Mouse (Mus musculus): ENCODE measurements at regions not wholly inside any gene's neighbourhood (a gene's known extent, or its start where the extent isn't known, plus 50 kb on each side); places are given as distances from the start of the nearest gene placed in this dataset.

DNA sequence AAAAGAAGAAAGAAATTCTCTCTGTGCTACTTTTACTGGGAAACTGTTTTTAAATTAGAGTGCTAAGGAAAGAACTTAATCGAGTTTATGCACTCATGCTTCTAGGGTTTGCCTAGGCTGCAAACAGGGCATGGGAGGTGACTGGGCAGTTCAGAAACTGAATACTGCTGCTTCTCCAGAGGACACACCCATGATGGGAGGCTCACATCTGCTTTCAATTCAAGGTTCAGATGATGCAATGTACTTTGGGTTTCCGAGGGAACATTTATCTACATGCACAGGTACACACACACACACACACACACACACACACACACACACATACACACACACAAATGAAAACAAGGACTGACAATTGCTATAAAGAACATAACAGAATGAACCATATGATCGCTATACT, 417.4 kb downstream of the Htr7 start:
- no peak for ATAC-seq
- no peak overlapping the region for H3K9ac ChIP-seq (replicated peaks; ENCODE audit: low read depth)
- WGBS = 62% methylated on average over 3 of the region's 3 CpGs
- no peaks in the 10 kb centered on the region for H3K9me3 ChIP-seq (ENCODE audit: low read length)
- H3K4me3 ChIP-seq (ENCODE audit: low read depth, low read length) = no peak overlapping the region
- no peak for DNase-seq (ENCODE audit: low spot score)
- no peaks in the 10 kb centered on the region for H3K27me3 ChIP-seq (replicated peaks; ENCODE audit: insufficient read depth, low read length)
- no peak overlapping the region for H3K27ac ChIP-seq (ENCODE audit: low read length)
- H3K4me1 ChIP-seq (ENCODE audit: insufficient read depth, low read depth, low read length) = no peaks in the 10 kb centered on the region
- no peak overlapping the region for H3K4me2 ChIP-seq (replicated peaks; ENCODE audit: low read depth, low read length)
- TF ChIP-seq CTCF (IDR thresholded peaks at IDR 0.05) = no peak
- TF ChIP-seq EP300 (IDR thresholded peaks at IDR 0.05) = no peak
- H3K36me3 ChIP-seq (ENCODE audit: insufficient read depth, low read length) = no peaks in the 10 kb centered on the region

DNA sequence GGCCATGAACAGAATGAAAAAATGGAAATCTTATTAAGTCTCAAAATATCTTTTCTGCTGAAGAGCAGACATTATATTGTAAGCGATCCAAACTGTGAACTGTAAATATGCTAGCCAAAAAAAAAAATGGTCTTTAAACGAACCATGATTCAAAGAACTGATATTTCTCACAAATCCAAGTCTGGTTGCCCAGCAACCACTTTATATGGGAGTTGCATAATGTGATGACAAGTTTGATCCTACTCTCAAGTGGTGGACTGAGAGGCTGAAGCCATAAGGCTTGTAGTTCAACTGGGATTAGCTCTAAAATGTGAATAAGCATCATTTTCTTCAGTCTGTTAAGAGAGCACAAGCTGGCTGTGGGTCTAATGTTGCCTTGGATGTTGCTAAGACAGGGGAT, 435.5 kb downstream of the Htr7 start:
- H3K36me3 ChIP-seq (ENCODE audit: insufficient read depth, low read length) = no peaks in the 10 kb centered on the region
- no peak overlapping the region for H3K9ac ChIP-seq (replicated peaks; ENCODE audit: low read depth)
- ATAC-seq (no peak), DNase-seq (ENCODE audit: low spot score) (no peak)
- WGBS = 44% methylated on average over 2 of the region's 2 CpGs
- H3K4me2 ChIP-seq (replicated peaks; ENCODE audit: low read depth, low read length) = no peak overlapping the region
- H3K4me3 ChIP-seq (ENCODE audit: low read depth, low read length) = no peak overlapping the region
- no peak for TF ChIP-seq CTCF (IDR thresholded peaks at IDR 0.05)
- no peak for TF ChIP-seq EP300 (IDR thresholded peaks at IDR 0.05)
- no peaks in the 10 kb centered on the region for H3K4me1 ChIP-seq (ENCODE audit: insufficient read depth, low read depth, low read length)
- no peaks in the 10 kb centered on the region for H3K27me3 ChIP-seq (replicated peaks; ENCODE audit: insufficient read depth, low read length)
- H3K27ac ChIP-seq (ENCODE audit: low read length) = no peak overlapping the region
- H3K9me3 ChIP-seq (ENCODE audit: low read length) = no peaks in the 10 kb centered on the region

DNA sequence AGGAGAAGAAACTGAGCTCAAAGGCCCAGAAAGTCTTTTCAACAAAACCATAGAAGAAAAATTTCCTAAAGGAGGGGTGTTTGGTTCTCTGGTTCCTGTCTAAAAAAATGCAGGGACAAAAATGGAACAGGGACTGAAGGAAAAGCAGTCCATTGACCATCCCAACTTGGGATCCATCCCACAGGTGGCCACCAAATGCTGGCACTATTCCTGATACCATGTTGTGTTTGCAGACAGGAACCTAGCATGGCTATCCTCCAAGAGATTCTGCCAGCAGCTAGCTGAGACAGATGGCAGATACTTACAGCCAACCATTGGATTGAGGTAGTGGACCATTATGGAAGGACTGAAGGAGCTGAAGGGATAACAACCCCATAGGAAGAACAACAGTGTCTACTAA, 461.9 kb downstream of the Htr7 start:
- H3K4me2 ChIP-seq (replicated peaks; ENCODE audit: low read depth, low read length) = no peak overlapping the region
- no peaks in the 10 kb centered on the region for H3K9me3 ChIP-seq (ENCODE audit: low read length)
- H3K9ac ChIP-seq (replicated peaks; ENCODE audit: low read depth) = no peak overlapping the region
- no peaks in the 10 kb centered on the region for H3K27me3 ChIP-seq (replicated peaks; ENCODE audit: insufficient read depth, low read length)
- H3K36me3 ChIP-seq (ENCODE audit: insufficient read depth, low read length) = no peaks in the 10 kb centered on the region
- no peak overlapping the region for H3K4me3 ChIP-seq (ENCODE audit: low read depth, low read length)
- no peak overlapping the region for H3K27ac ChIP-seq (ENCODE audit: low read length)
- DNase-seq (ENCODE audit: low spot score) = no peak
- TF ChIP-seq CTCF (IDR thresholded peaks at IDR 0.05) = no peak
- no peak for TF ChIP-seq EP300 (IDR thresholded peaks at IDR 0.05)
- no peak for ATAC-seq
- no peaks in the 10 kb centered on the region for H3K4me1 ChIP-seq (ENCODE audit: insufficient read depth, low read depth, low read length)

DNA sequence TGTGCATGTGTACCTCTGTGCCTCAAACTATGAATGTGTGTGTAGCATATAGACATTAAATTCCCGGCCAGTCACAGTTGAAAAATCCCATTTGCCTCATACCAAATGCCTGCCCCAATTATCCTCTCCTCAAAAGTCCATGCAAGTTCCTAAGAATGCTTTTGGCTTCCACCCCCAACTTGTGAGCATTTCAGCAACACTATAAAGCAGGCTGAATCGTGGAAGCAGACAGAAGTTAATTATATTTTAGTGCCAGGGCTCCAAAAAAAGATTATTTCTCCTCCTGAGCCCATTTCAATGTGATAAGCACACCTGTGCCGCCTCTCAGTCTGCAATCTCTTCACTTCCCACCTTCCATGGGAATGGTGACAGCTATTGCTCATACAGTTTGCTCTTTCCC, 481.3 kb downstream of the Htr7 start:
- Histone ChIP-seq H3K27ac (ENCODE audit: low read length) (no peak overlapping the region), H3K36me3 (ENCODE audit: insufficient read depth, low read length) (no peaks in the 10 kb centered on the region), H3K9ac (replicated peaks; ENCODE audit: low read depth) (no peak overlapping the region), H3K27me3 (replicated peaks; ENCODE audit: insufficient read depth, low read length) (no peaks in the 10 kb centered on the region), H3K4me2 (replicated peaks; ENCODE audit: low read depth, low read length) (no peak overlapping the region), H3K4me1 (ENCODE audit: insufficient read depth, low read depth, low read length) (no peaks in the 10 kb centered on the region), H3K9me3 (ENCODE audit: low read length) (no peaks in the 10 kb centered on the region), H3K4me3 (ENCODE audit: low read depth, low read length) (no peak overlapping the region)
- WGBS = 51% methylated on average over 3 of the region's 3 CpGs
- ATAC-seq (no peak), DNase-seq (ENCODE audit: low spot score) (no peak)
- TF ChIP-seq EP300 (IDR thresholded peaks at IDR 0.05) = no peak
- TF ChIP-seq CTCF (IDR thresholded peaks at IDR 0.05) = no peak

DNA sequence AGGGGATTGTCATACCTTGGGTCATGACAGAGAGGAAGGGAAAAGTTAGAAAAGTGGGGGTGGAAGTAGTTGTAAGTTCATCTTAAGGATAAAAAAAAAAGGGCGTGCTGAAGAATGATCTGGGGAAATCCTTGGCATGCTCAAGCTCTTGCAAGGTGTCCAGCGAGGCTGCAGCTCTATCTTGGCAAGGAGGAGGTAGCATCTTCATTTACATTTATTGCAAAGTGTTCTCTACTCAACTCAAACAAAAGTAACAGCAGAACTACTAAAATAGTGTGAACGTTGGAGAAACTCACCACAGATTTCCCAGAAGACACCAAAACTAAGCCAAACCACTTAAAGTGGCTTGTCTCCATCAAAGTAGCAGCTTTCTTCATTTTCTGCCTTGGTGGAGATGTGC, 507.9 kb downstream of the Htr7 start:
- TF ChIP-seq EP300 (IDR thresholded peaks at IDR 0.05) (no peak), CTCF (IDR thresholded peaks at IDR 0.05) (no peak)
- no peaks in the 10 kb centered on the region for H3K36me3 ChIP-seq (ENCODE audit: insufficient read depth, low read length)
- 68% methylated on average over 3 of the region's 3 CpGs for WGBS
- H3K27ac ChIP-seq (ENCODE audit: low read length) = no peak overlapping the region
- no peaks in the 10 kb centered on the region for H3K4me1 ChIP-seq (ENCODE audit: insufficient read depth, low read depth, low read length)
- no peak for DNase-seq (ENCODE audit: low spot score)
- H3K4me2 ChIP-seq (replicated peaks; ENCODE audit: low read depth, low read length) = no peak overlapping the region
- no peaks in the 10 kb centered on the region for H3K9me3 ChIP-seq (ENCODE audit: low read length)
- no peak overlapping the region for H3K4me3 ChIP-seq (ENCODE audit: low read depth, low read length)
- no peaks in the 10 kb centered on the region for H3K27me3 ChIP-seq (replicated peaks; ENCODE audit: insufficient read depth, low read length)
- ATAC-seq = no peak
- H3K9ac ChIP-seq (replicated peaks; ENCODE audit: low read depth) = no peak overlapping the region

DNA sequence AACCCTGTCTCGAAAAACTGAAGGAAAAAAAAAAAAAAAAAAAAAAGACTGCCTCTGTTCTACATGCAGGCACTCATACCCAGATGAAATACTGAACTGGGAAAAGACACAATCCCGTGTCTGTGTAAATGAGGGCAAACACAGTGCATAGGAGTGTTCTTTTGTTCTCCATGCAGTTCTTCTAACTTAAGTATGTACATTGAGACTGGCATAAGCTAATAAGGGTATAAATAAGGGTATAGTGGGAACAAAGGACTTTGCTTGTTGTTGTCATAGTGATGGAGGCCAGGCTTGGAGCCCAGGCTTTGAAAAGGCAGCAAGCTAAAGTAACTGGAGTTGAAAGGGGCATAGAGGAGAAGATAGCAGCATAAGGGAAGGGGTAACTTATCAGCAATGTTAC, 520.5 kb downstream of the Htr7 start:
- WGBS = 60% methylated on average over 1 of the region's 2 CpGs
- DNase-seq (ENCODE audit: low spot score) (no peak), ATAC-seq (no peak)
- TF ChIP-seq CTCF (IDR thresholded peaks at IDR 0.05) (no peak), EP300 (IDR thresholded peaks at IDR 0.05) (no peak)
- Histone ChIP-seq H3K27me3 (replicated peaks; ENCODE audit: insufficient read depth, low read length) (no peaks in the 10 kb centered on the region), H3K4me1 (ENCODE audit: insufficient read depth, low read depth, low read length) (no peaks in the 10 kb centered on the region), H3K36me3 (ENCODE audit: insufficient read depth, low read length) (no peaks in the 10 kb centered on the region), H3K9ac (replicated peaks; ENCODE audit: low read depth) (no peak overlapping the region), H3K9me3 (ENCODE audit: low read length) (no peaks in the 10 kb centered on the region), H3K4me3 (ENCODE audit: low read depth, low read length) (no peak overlapping the region), H3K4me2 (replicated peaks; ENCODE audit: low read depth, low read length) (no peak overlapping the region), H3K27ac (ENCODE audit: low read length) (no peak overlapping the region)

DNA sequence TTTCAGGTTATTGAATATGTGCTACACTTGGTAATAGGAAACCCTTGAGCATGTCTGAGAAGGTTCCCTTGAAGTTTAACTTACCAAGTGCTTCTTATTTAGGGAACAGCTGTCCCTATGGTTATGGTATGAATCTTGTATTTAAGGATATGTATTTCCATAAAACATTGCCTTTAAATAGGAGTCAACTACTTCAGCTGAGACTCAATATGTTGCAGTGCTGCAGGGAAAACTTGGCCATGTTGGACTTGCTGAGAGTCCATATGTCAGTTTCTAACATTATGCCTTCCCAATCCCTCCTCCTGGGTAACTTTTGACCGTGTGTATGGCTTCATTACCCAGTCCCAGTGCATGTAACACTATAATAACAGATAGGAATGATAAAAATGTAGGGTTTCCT, 528.0 kb downstream of the Htr7 start:
- no peak overlapping the region for H3K27ac ChIP-seq (ENCODE audit: low read length)
- H3K36me3 ChIP-seq (ENCODE audit: insufficient read depth, low read length) = no peaks in the 10 kb centered on the region
- 51% methylated on average over 1 of the region's 1 CpGs for WGBS
- no peak for TF ChIP-seq EP300 (IDR thresholded peaks at IDR 0.05)
- TF ChIP-seq CTCF (IDR thresholded peaks at IDR 0.05) = no peak
- no peak overlapping the region for H3K4me3 ChIP-seq (ENCODE audit: low read depth, low read length)
- no peaks in the 10 kb centered on the region for H3K4me1 ChIP-seq (ENCODE audit: insufficient read depth, low read depth, low read length)
- no peak overlapping the region for H3K9ac ChIP-seq (replicated peaks; ENCODE audit: low read depth)
- ATAC-seq = no peak
- no peaks in the 10 kb centered on the region for H3K9me3 ChIP-seq (ENCODE audit: low read length)
- H3K27me3 ChIP-seq (replicated peaks; ENCODE audit: insufficient read depth, low read length) = no peaks in the 10 kb centered on the region
- H3K4me2 ChIP-seq (replicated peaks; ENCODE audit: low read depth, low read length) = no peak overlapping the region
- no peak for DNase-seq (ENCODE audit: low spot score)

All from lung, postnatal 0 days (tissue).